In genomic region chr2:115398550-115398949, GRCm38 (mm10) we compare ENCODE assay signal across 15 mouse cellular contexts.
"Had no signal": no experiment of that assay in that cellular context is flagged by ENCODE, and none has a peak within 500 bp of the region (broad histone marks: within the 10 kb centered on the region; RNA-seq: fewer than 3 reads in every experiment).

No protein-coding gene starts in this region.

- H3K4me2 ChIP-seq: neural tube, embryonic 13.5 days; neural tube, embryonic 15.5 days; stomach, embryonic 15.5 days had no signal

- H3K27me3 ChIP-seq: stomach, embryonic 15.5 days had no signal

- H3K4me3 ChIP-seq: neural tube, embryonic 13.5 days; neural tube, embryonic 15.5 days; stomach, embryonic 15.5 days had no signal

- H3K9ac ChIP-seq: neural tube, embryonic 13.5 days; neural tube, embryonic 15.5 days; stomach, embryonic 15.5 days had no signal

- H3K4me1 ChIP-seq: neural tube, embryonic 15.5 days; stomach, embryonic 15.5 days had no signal

- H3K36me3 ChIP-seq: neural tube, embryonic 13.5 days; neural tube, embryonic 15.5 days; stomach, embryonic 15.5 days had no signal

- DNase-seq: retina, postnatal 1 day; right cerebral cortex, adult 18-20 months; right cerebral cortex, postnatal 14 days; right cerebral cortex, postnatal 25 days; right cerebral cortex, postnatal 4 days; spleen, adult 18-20 months; thymus, adult 18-20 months; thymus, adult 2 months; thymus, postnatal 14 days; thymus, postnatal 25 days; thymus, postnatal 36 days had no signal

- H3K27ac ChIP-seq: neural tube, embryonic 13.5 days; neural tube, embryonic 15.5 days; stomach, embryonic 15.5 days; stomach, postnatal 0 days had no signal

- H3K9me3 ChIP-seq: neural tube, embryonic 13.5 days; neural tube, embryonic 15.5 days; stomach, embryonic 15.5 days had no signal
